Mouse (Mus musculus) bone marrow, adult 2 months (tissue): ENCODE measurements around the gene Nanos3. TPM values are rescaled to one million over a fixed set of nuclear protein-coding genes. Genes with fewer than 3 reads are reported as not detected.

ENCODE experiments used
- H3K27ac ChIP-seq: fragments of 200-500 bp; 2 replicates; pipeline ENCODE4 v1.5.1; 2012; ENCODE audit warnings: low read depth, mild to moderate bottlenecking, control low read depth, inconsistent platforms, low read length; ENCODE audit not compliant: control insufficient read depth, poor library complexity, insufficient read depth
- H3K4me1 ChIP-seq: fragments of 200-500 bp; 2 replicates; pipeline ENCODE4 v1.6.1; 2011; ENCODE audit warnings: low read length; ENCODE audit not compliant: control insufficient read depth, insufficient read depth
- H3K4me3 ChIP-seq: fragments of 200-500 bp; replicated peaks from 2 replicates; pipeline ENCODE3; 2011; ENCODE audit warnings: mild to moderate bottlenecking, low read depth, low read length, control low read depth; ENCODE audit not compliant: control insufficient read depth
- CTCF ChIP-seq: fragments of 200-500 bp; IDR thresholded peaks from 2 replicates; pipeline ENCODE4 v1.5.1; 2011; ENCODE audit warnings: low read length, control low read depth; ENCODE audit not compliant: control insufficient read depth, insufficient read depth
- POLR2A ChIP-seq: fragments of 200-500 bp; IDR thresholded peaks from 2 replicates; pipeline ENCODE4 v1.6.1; 2011; ENCODE audit warnings: low read depth, mild to moderate bottlenecking, control low read depth, low read length, borderline replicate concordance; ENCODE audit not compliant: control insufficient read depth
- WGBS: fragments of 180-500 bp; shearing (Covaris S2); methylation state at CpG from one replicate; pipeline ENCODE4 v1.1.7; 2018; 5-methylcytosine and 5-hydroxymethylcytosine counted together
- polyA plus RNA-seq: library from polyadenylated mRNA; stranded (reverse); fragments of >200 nt; gene quantifications from 2 replicates; pipeline ENCODE4 v1.2.4, GENCODE M21; 2011; ENCODE audit warnings: low replicate concordance; ENCODE audit not compliant: missing spikeins, insufficient read depth, insufficient read length

The Nanos3 gene
- polyA plus RNA-seq, 1 experiment, result 3.0 TPM

- no peak overlapping the region for H3K4me3 ChIP-seq
- TF ChIP-seq CTCF, result no peak
- TF ChIP-seq POLR2A, result no peak
- 52% methylated on average over 11 of the region's 11 CpGs for WGBS
- H3K27ac ChIP-seq, result 0 out of 2 replicates have a peak overlapping the region, but pooled peaks have one; percentile 2
- H3K4me1 ChIP-seq, result peaks cover 11% of the 10 kb centered on the region
Observed at GRCm38 (mm10) chr8:84199348-84200125, 14.5 kb upstream of the Nanos3 start.

- TF ChIP-seq POLR2A (no peak), CTCF (no peak)
- Histone ChIP-seq H3K4me1 (peaks cover 11% of the 10 kb centered on the region), H3K27ac (peak overlapping the region; percentile 64; the same call in 1 of the 2 replicates), H3K4me3 (no peak overlapping the region)
- WGBS, result 39% methylated on average over 4 of the region's 4 CpGs
Observed at GRCm38 (mm10) chr8:84198871-84199270, 13.9 kb upstream of the Nanos3 start.

GRCm38 (mm10) chr8:84197922-84198774, 13.1 kb upstream of the Nanos3 start:
- peak; percentile 17; the same call in 1 of the 2 replicates for TF ChIP-seq POLR2A
- no peak for TF ChIP-seq CTCF
- peaks cover 11% of the 10 kb centered on the region for H3K4me1 ChIP-seq
- peak overlapping the region; percentile 47 for H3K4me3 ChIP-seq
- H3K27ac ChIP-seq, result peak overlapping the region; percentile 64
- WGBS, result 1% methylated on average over 30 of the region's 30 CpGs

GRCm38 (mm10) chr8:84197141-84197921, 12.3 kb upstream of the Nanos3 start:
- Histone ChIP-seq H3K4me3 (peak overlapping the region; percentile 47), H3K27ac (peak overlapping the region; percentile 64), H3K4me1 (peaks cover 6% of the 10 kb centered on the region)
- TF ChIP-seq POLR2A, result peak; percentile 35; the same call in 1 of the 2 replicates
- no peak for TF ChIP-seq CTCF
- 4% methylated on average over 43 of the region's 43 CpGs for WGBS

- no peak overlapping the region for H3K4me3 ChIP-seq
- TF ChIP-seq CTCF (no peak), POLR2A (no peak)
- 69% methylated on average over 3 of the region's 3 CpGs for WGBS
- peaks cover 3% of the 10 kb centered on the region; the same call in 1 of the 2 replicates for H3K4me1 ChIP-seq
- no peak overlapping the region for H3K27ac ChIP-seq
Observed at GRCm38 (mm10) chr8:84194224-84194743, 9.3 kb upstream of the Nanos3 start.

- WGBS, result 76% methylated on average over 5 of the region's 5 CpGs
- Histone ChIP-seq H3K27ac (no peak overlapping the region), H3K4me3 (no peak overlapping the region), H3K4me1 (peaks cover 2% of the 10 kb centered on the region; the same call in 1 of the 2 replicates)
- TF ChIP-seq CTCF (peak; percentile 42), POLR2A (no peak)
Observed at GRCm38 (mm10) chr8:84193566-84193965, 8.5 kb upstream of the Nanos3 start.

- H3K4me3 ChIP-seq, result no peak overlapping the region
- H3K27ac ChIP-seq, result no peak overlapping the region
- TF ChIP-seq POLR2A (no peak), CTCF (no peak)
- WGBS, result 76% methylated on average over 4 of the region's 4 CpGs
- peaks cover 2% of the 10 kb centered on the region; the same call in 1 of the 2 replicates for H3K4me1 ChIP-seq
Observed at GRCm38 (mm10) chr8:84193161-84193560, 8.1 kb upstream of the Nanos3 start.

- no peaks in the 10 kb centered on the region; the same call in 1 of the 2 replicates for H3K4me1 ChIP-seq
- peak overlapping the region; percentile 91 for H3K27ac ChIP-seq
- TF ChIP-seq POLR2A (peak; percentile 65; the same call in 1 of the 2 replicates), CTCF (no peak)
- peak overlapping the region; percentile 58 for H3K4me3 ChIP-seq
- WGBS, result 2% methylated on average over 33 of the region's 33 CpGs
Observed at GRCm38 (mm10) chr8:84192555-84192954, 7.5 kb upstream of the Nanos3 start.
